Mouse (Mus musculus): ENCODE results near the gene Gm10985. TPM values are rescaled to one million over a fixed set of nuclear protein-coding genes. Genes with fewer than 3 reads are reported as not detected.
A peak's percentile ranks its signal among the peaks of the same experiment; 100 is the strongest.

Gene Gm10985
- not detected for total RNA-seq (2021)
- long read RNA-seq = 0 reads

GRCm38 (mm10) chr3:53844786-53845185 is at the start of gene Gm10985:
Gene Gm10985 (plus strand): TSS chr3:53845086.
- no peak for DNase-seq (ENCODE audit: low spot score in 2 of 2)

- no peak for DNase-seq (ENCODE audit: low spot score in 2 of 2)
These were observed 48.0 kb upstream of the Gm10985 start for GRCm38 (mm10) chr3:53796933-53797332.

GRCm38 (mm10) chr3:53799671-53800070 is 45.2 kb upstream of the Gm10985 start:
- peak in 1 of 2 experiments; percentile 45 for DNase-seq (ENCODE audit: low spot score in 2 of 2)

- DNase-seq (ENCODE audit: low spot score in 2 of 2) = no peak
These were observed 31.4 kb upstream of the Gm10985 start for GRCm38 (mm10) chr3:53813421-53813977.

- peak; percentile 13 to 53 for DNase-seq (ENCODE audit: low spot score in 2 of 2)
These were observed 10.6 kb upstream of the Gm10985 start for GRCm38 (mm10) chr3:53834238-53834637.

- DNase-seq (ENCODE audit: low spot score in 2 of 2) = no peak
These were observed 1.5 kb downstream of the Gm10985 start for GRCm38 (mm10) chr3:53846206-53846928.

GRCm38 (mm10) chr3:53847726-53848125 is 2.8 kb downstream of the Gm10985 start:
- no peak for DNase-seq (ENCODE audit: low spot score in 2 of 2)

GRCm38 (mm10) chr3:53848262-53848661 is 3.4 kb downstream of the Gm10985 start:
- no peak for DNase-seq (ENCODE audit: low spot score in 2 of 2)

GRCm38 (mm10) chr3:53854261-53854660 is 9.4 kb downstream of the Gm10985 start:
- no peak for DNase-seq (ENCODE audit: low spot score in 2 of 2)

- no peak for DNase-seq (ENCODE audit: low spot score in 2 of 2)
These were observed 9.9 kb downstream of the Gm10985 start for GRCm38 (mm10) chr3:53854831-53855230.

- DNase-seq (ENCODE audit: low spot score in 2 of 2) = peak; percentile 93 to 96
These were observed 18.7 kb downstream of the Gm10985 start, which contains the start of gene Ufm1 for GRCm38 (mm10) chr3:53863383-53864220. Gene Ufm1 (minus strand): TSS chr3:53863830.

GRCm38 (mm10) chr3:53868212-53868611 is 23.3 kb downstream of the Gm10985 start:
- no peak for DNase-seq (ENCODE audit: low spot score in 2 of 2)

- DNase-seq (ENCODE audit: low spot score in 2 of 2) = no peak
These were observed 24.4 kb downstream of the Gm10985 start for GRCm38 (mm10) chr3:53869263-53869662.

GRCm38 (mm10) chr3:53870482-53870881 is 25.6 kb downstream of the Gm10985 start:
- DNase-seq (ENCODE audit: low spot score in 2 of 2) = no peak

GRCm38 (mm10) chr3:53871596-53871995 is 26.7 kb downstream of the Gm10985 start:
- DNase-seq (ENCODE audit: low spot score in 2 of 2) = no peak

- peak; percentile 82 to 93 for DNase-seq (ENCODE audit: low spot score in 2 of 2)
These were observed 46.0 kb downstream of the Gm10985 start for GRCm38 (mm10) chr3:53890619-53891540.

Other genes with a start within 250 kb of the Gm10985 start
- 1 to 10 TPM; 2.0 to 2.1 TPM for gene Frem2, start 187.7 kb upstream of the Gm10985 start, total RNA-seq (2021)
- gene Ufm1, start 18.7 kb downstream of the Gm10985 start, total RNA-seq (2021) = 10 to 100 TPM; 74.0 to 83.0 TPM

Measured in layer of hippocampus, adult 18-20 months (tissue).